Mouse (Mus musculus) kidney, postnatal 36 days (tissue): ENCODE data around the gene Mrtfb.

ENCODE experiments used
- DNase-seq, 2 experiments: peaks; one replicate each; pipeline ENCODE4 v3.0.0; 2021 to 2022; ENCODE audit warnings: mixed read lengths in 2 of 2

Gene Mrtfb

DNA sequence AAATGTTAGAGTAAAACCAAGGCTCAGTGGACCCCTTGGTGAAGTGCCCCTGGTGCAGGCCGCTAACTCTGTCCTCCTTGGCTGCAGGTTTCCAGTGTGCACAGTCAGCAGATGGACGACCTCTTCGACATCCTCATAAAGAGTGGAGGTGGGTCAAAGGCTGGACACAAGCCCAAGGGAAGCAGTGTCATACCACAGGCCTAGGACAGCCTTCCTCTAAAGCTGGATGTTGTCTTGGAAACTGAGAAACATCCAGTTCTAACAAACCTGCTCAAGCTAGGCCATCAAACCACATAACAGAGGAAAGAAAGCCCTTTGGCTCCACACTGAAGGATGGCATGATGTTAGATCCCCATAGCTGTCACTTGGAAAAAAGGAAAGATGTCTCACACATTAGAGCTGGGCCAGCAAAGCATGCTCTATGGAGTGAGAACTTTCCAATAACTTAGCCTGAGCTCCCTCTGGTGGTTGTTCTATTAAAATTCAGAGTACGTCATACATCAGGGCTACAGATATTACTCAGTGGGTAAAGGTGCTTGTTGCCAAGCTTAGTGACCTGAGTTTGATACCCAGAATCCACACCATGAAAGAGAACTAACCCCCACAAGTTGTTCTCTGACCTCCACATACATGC lies 153.4 kb downstream of the Mrtfb start:
- DNase-seq, result peak; percentile 47 to 66

DNA sequence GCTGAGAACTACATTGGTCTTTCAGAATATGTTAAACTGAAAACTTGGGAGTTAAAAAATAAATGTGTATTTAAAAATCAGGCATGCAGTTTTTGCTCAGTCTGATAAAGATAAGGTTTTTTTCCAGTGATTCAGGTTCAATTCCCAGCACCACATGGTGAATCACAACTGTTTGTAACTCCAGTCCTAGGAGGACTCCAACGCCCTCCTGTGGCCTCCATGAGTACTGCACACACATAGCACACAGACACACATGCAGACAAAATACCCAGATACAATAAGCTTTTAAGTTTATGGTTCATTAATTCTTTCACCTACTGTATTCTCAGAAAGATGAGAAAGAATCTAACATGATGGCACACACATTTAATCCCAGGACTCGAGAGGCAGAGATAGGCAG lies 154.5 kb downstream of the Mrtfb start:
- DNase-seq, result no peak

DNA sequence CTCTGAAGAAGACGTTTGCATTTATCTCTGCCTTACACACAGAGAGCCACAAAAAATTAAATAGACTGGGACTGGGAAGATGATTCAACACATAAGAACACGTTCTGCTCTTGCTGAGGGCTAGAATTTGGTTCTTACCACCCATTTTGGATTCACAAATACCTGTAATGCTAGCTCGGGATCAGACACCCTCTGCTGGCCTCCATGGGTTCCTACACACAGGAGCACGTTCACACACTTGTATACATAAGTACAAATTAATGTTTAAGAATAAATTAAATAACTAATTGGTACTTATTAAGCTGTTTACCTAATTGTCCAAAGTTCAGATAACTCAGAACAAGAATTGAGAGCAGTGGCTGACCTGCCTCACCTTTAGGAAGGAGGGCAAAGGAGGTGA lies 155.2 kb downstream of the Mrtfb start:
- no peak for DNase-seq

DNA sequence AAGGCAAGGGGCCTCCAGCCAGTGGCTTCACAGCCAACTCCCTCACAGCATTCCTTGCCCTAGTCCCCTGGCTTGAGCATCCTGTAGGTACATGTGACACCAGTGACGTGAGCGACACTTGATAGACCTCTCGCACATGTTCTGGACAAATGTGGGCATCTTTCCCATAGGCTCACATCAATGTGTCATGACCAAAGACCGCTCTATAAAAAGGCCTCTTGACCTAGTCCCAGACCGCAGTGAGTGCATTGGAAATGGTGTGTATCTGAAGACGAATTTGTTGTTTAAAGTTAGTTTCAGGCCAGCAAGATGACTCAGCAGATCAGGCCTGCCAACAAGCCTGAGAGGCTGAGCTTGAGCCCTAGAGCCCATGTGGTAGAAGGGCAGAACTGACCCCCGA lies 158.3 kb downstream of the Mrtfb start:
- DNase-seq, result no peak

DNA sequence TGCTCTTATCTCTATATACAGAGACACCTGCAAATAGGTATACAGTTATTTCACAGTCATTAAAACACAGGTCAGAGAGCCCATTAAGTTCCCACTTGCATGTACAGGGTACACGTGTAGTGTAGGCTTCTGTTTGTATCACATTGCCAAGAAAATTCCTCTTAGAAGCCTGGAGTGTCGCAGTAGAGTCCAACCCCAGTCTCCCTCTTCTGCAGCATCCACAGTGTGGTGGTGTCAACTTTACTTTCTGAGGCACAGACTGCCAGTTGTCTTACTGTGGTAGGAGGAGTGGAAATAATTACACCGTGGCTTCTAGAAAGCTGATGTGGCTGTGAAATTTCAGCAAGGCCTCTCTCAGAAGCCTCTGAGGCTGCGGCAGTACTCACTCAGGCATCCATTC lies 158.7 kb downstream of the Mrtfb start:
- DNase-seq, result no peak

DNA sequence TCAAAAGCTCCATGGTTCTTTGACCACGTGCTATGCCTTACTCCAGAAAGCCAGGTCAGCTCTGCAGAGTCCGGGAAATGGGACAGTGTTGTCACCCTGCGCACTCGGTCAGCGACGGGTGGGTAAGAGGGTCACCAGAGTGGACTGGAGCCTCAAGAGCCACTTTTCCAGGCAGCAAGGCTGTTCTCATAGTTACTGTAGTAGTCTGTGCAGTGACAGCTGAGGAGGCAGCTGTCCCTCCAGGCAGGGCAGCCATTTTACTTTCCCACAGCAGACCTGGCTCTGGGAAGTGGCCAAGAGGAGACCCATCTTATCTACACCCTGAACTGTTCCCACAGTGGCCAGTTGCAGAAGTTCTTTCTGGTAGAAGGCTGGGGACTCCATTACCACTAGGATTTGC lies 159.2 kb downstream of the Mrtfb start:
- no peak for DNase-seq

DNA sequence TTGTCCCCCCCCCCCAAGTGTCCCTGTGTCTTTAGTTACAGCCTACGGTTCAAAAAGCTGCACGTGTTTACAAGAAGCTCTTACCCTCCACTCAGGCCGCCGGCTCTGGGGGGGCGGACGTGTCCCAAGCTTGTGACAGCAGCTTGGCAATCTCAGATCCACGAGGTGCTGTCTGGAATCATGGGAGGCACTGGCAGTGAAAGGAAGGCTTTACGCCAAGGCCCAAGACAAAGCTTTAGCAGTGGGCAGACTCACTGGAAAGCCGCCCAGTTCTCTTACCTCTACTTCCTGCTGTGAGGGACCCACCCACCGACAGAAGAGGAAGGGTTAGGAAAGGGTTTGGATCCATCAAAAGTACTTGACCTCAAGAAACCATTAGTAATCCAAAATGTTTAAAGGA lies 160.2 kb downstream of the Mrtfb start:
- peak; percentile 57 to 66 for DNase-seq

DNA sequence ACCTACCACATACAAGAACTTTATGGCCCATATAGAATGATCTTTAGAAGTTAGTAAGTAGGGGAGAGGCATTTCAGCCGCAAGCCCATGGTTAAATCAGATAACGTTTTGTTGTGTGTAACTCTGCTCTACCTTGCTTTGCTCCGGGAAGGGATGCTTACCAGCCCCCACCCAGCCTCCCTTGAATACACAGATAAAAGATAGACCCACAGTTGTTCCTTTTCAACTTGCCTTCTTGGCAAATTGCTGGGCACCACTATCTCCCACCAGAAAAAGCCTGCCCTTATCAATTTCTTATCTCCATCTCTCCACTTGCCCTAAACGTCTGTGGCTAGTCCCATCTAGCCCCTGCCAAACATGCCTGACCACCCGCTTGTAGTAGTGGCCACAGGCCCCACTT lies 161.6 kb downstream of the Mrtfb start:
- no peak for DNase-seq

DNA sequence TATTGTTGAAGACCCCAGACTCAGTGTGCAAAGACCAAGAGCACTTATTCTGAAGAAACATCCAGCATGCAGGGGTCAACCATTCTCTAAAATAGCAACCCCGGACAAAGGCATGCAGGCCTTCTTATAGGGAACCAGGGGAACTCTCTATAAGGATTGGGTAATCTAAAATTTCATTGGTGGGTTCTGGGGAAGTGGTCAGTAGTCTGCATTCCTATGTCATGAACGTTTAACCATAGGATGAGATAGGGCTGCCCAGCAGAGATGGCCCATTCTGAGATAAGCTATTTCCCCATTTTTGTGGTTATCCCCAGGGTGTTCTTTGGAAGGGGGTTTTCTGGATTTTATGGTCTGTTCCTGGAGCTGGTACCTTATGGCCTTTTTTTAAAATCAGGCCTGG lies 163.5 kb downstream of the Mrtfb start:
- DNase-seq, result no peak

DNA sequence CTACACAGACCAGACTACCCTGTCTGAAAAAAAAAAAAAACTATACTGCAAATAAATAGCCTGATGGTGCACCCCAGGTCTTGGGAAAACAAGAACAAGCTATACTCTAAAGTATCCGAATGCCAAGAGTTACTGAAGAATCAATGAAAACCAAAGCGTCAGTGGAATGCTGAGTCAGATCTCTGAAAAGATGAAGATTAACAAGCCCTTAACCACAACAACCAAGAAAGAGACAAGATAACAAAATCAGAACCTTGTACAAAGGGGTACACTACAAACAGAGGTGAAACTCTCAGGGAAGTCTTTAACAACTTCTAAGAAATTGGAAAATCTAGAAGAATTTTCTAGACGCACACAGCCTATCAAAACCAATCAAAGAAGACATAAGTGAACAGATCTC lies 166.2 kb downstream of the Mrtfb start:
- no peak for DNase-seq

DNA sequence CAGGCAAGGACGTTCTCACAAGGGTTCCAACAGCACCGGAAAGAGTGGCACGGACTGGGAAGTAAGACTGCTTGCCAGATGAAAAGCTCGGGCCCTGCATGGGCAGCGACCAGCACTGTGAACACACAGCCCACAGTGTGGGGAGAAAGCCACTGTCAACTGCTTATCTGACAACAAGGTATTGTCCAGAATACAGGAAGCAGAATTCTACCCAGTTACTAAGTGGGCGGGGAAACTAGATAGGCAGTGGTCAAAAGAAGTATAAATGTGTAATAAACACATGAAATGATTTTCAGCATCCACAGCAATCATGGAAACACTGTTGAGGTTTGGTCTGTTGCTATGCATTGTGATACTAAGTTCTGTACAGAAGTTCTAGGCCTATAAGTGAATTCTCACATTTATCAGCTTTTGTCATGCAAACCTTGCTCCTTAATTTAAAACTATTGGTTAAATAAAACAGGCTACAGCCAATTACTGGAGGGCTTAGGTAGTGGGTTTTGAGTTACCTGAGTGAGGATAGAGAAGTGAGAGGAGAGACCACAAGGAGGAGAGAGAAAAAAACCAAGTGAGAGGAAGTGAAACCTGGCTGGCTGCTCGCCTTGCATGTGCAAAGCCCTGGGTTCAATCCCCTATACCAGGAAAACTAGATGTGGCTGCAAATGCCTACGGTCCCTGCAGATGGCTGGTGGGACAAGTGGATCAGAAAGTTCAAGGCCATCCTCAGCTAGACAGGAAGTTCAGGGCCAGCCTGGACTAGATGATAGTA lies 167.5 kb downstream of the Mrtfb start:
- no peak for DNase-seq

DNA sequence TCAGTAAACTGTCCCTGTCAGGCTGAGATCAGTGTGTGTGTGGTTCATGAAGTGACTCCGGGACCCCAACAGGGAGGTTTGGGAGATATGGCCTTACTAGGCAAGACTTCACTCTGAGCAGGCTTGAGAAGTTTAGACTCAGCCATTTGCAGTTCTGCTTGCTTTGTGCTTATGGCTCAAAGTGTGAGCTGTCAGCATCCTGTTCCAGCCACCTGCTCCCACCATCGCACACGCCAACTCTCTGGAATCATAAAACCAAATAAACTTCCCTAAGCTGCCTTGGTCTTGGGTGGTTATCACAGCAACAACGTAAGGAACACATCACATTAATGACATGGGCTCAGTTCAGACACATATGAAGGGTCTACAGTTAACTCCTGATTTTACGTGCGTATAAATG lies 169.5 kb downstream of the Mrtfb start:
- DNase-seq, result no peak

DNA sequence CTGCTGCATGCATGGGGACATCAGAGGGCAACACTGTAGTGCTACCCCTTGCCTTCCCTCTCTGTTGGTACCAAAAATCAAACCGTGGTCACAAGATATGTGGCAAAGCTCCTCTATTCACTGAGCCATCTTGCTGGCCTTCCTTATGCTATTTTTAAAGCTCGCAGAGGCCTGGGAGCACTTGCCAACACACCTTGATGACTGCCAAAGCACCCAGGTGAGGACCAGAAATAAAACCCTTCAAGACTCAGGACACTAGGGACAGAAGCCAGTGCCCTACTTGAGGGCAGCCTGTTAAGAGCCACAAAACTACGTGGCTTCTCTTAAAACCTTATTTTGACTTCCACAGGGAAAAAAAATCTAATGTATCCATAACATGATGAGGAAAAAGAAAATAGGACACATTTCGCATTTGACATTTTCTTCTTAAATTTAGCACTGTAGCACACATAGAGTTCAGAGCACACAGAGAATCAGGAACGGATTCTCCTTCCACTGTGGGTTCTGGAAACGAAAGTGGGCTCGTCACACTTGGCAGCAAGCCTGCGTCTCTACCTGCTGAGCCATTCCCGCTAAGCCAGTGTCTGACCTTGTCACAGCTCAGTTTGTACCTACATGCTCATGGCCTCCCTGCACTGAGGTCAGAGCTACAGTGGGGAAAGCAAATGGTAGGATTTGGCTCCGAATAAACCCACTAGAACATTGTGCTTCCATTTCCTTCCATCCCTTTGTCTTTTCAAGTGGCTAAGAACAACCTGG lies 170.7 kb downstream of the Mrtfb start:
- no peak for DNase-seq

DNA sequence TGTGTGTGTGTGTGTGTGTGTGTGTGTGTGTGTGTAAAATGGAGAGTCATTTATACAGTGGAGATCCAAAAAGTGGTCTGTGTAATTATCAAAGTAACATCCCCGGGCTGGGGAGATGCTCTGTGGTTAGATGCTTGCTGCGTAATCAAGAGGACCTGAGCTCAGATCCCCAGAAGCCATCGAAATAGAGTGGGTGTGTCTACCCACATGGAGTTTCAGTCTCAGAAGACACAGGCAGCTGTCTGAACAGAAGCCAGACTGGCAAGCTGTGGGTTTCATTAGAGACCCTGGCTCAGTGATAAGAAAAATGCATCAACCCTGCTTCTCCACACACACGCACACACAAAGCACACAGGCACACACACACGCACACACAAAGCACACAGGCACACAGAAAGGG lies 171.8 kb downstream of the Mrtfb start:
- DNase-seq, result no peak

DNA sequence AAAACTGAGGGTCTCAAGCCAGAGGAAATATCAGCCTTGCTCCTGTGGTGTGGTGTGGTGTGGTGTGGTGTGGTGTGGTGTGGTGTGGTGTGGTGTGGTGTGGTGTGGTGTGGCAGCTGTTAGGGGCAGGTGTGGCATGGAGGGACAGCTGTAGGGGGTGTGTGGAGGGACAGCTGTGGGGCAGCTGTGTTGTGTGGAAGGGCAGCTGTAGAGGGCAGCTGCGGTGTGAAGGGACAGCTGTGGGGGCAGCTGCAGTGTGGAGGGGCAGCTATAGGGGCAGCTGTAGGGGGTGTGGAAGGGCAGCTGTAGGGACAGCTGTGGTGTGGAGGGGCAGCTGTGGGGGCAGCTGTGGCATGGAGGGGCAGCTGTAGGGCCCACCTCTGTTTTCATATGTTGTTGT lies 172.5 kb downstream of the Mrtfb start:
- DNase-seq, result no peak

DNA sequence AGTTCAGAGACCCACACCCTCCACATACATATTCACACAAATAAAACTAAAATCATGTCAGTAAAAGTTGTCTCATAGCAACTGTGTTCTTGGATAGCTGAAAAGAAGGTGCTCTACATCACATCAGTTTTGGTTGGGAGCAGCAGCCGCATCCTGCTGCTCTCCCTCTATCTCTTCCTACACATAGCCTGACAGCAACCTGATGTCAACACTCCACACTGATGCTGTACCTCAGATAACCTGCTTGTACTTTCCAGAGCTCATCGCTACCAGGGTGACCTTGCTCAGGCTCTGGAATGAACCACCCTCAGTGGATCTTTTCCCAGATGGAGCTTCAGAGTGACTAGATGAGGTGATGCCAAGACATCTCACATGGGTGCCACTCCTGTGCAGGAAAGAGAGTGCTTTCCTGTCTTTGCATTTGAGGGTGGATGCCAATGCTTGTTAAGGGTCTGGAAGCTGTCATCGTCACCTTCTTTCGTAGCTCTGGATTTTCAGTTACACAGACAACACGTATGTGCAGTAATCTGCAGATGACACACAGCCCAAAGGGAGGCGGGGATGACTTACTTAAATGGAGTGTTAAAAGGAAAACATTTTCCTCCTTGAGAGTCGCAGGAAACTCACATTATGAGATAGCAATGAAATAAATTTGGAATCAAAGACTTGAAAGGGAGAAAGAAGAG lies 173.8 kb downstream of the Mrtfb start:
- no peak for DNase-seq

DNA sequence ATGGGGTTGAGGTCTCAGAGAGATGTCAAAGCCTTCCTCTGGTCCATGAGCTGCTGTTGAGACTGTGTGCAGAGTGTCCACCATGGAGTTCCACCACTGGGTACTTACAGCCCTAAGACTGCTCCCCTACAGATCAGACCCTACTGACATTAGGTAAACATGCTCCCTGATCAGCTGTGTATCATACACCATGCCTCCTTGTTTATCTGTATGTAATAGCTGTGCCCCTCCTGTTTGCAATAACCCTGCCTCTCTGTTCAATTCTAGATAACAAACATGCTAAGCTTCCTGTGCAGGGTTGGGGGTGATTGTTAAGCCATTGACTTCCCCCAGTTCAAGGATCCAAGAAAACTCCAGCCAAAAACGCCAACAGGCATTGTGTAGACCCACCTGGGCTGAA lies 174.7 kb downstream of the Mrtfb start:
- no peak for DNase-seq

DNA sequence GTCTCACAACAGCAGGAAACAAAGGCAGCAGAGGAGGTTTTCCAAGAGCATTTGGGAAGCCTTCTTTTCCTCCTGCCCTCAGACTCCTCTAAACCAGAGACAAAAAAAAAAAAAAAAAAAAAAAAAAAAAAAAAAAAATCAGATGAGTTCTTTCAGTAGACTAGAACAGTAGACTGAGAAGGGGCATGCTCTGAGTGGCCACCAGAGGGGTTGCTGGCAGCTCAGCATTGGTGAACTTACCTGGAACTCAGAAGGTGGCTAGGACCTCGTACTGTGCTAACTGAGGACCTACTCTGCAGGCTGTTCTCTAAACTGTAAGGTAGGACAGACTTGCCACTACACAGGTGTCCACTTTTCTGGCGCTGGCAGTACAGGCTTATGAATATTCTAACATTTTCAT lies 179.3 kb downstream of the Mrtfb start:
- no peak for DNase-seq

DNA sequence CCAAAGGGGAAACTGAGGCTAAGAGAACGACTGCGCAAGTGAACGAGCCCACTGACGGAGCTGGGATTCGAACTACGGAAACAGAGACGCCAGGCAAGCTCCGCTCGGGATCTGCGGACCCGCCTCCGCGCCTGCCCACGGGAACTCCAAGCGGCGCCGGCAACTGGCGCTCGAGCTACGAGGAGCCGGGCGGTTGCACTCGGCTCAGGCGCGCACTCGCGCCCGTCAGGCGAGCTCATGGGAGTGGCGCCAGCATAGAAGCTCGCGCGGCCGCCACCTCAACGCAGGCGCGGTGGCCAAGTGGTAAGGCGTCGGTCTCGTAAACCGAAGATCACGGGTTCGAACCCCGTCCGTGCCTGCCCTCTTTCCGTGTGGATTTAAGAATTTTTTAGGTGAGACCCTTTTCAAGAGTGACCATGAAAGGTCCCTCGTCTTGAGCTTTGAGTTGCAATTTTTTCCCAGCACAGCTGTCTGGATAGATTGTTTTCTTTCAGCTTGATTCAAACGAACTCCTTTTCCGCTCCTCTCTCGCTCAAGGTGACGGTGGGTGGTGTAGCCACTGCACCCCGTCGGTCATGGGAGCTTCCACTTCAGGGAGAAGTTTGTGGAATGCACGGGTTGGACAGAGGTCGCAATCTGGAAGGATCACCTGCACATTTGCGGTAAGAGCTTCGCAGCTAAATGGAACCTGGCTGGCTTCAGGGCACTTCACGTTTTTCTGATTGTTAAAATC lies 180.9 kb downstream of the Mrtfb start:
- DNase-seq, result peak; percentile 95 to 97

DNA sequence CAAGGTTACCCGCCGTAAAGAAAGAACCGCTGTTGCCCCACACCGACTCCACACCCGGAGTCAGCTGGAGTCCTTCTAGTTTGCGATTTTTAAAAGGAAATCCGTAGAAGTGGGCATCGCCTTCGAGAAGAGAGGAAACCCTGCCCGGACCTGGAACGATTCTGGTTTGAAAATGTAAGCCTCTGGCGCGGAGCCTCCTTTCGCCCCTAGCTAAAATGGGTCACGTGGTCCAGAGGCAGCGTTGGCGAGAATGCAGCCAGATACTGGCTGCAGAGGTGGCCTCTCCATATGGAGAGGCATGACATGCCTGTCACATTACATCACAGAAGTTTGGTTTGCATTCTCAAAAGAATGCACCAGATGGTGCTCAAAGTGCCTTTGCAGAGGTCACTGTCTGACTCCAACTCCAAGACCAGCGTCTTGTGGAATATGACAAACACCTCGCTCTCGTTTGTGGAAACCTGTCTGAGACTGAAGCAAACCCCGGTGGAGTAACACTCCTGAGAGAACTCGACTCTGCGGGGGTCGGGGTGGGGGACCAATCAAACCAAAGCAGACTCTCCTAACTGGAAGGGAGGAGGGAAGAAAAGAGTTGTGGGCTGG lies 181.6 kb downstream of the Mrtfb start:
- DNase-seq, result peak; percentile 29 to 60

DNA sequence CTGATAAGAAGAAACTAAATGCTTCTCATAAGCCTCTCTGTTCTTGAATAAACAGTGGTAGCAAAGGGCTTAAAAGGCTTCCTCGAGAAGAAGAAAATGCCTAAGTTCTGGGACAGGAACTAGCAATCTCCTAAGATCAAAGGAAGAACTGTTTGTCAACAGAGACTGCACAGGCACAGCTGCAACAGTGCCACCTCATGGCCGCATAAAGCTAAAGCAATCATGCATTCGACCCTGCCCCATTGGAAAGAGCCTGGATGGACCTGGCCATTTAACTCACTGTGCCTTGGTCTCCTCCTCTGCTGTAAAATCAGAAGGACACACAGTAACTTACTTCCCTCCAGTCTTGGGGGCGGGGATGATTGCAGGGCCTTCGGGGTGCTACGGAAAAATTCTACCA lies 184.2 kb downstream of the Mrtfb start:
- peak; percentile 44 to 80 for DNase-seq

DNA sequence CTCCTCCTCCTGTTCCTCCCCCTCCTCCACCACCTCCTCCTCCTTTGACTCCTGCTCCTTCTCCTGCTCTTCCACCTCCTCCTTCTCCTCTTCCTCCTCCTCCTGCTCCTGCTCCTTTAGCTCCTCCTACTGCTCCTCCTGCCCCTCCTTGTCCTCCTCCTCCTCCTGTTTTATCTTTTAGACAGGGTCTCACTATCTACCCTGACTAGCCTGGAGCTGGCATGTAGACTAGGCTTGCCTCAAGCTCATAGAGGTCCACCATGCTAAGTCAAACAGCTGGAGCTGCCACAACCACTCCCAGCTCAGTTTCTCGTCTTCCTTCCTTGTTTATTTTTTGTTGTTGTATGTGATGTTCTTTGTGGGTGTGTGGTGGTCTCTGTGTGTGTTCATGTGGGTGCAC lies 187.5 kb downstream of the Mrtfb start:
- no peak for DNase-seq
